Mouse (Mus musculus): Measurements from ENCODE around the gene Cox17. TPM values are rescaled to one million over a fixed set of nuclear protein-coding genes. Genes with fewer than 3 reads are reported as not detected.

Cox17 gene
- polyA plus RNA-seq, 1 experiment from 2014 or later: 97.1 TPM

DNA sequence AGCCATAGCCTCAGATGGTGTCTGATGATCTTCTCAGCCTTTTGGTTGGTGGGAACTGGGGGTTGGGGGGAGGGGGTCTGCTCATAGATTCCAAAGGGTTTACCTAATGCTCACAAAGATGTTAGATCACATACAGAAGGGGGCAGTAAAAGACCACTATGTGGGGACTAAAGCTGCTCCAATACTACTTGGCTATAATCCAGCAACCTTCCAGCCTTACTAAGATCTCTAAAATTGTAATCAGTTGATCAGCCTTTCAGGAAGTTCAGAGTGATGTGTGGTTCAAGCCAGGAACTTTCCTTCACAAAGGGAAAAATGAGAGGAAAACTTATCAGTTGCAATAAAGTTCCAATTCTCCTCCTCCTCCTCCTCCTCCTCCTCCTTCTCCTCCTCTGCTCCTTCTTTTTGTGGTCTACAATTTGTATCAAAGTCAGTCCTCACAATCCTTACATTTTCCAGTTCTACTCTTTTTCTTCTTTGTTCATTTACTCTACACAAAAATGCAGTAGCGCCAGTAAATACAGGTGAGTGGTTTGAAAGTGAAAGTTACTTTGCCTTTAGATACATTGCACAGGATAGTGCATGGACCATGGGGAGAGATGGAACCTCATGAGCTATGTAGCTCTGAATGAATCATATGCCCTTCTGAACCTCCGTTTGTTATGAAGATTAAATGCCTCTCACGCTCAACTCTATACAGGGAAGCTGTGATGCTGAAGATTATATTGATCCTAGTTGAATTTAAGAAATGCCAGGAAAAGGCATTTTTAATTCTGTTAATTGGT, 1.7 kb upstream of the Cox17 start:
- Histone ChIP-seq H3K9me3 (ENCODE audit: control insufficient read depth, low read length) (no peaks in the 10 kb centered on the region), H3K9ac (no peak overlapping the region), H3K4me3 (replicated peaks; ENCODE audit: low read length) (no peak overlapping the region), H3K27me3 (ENCODE audit: control insufficient read depth, insufficient read depth, low read length) (no peaks in the 10 kb centered on the region), H3K36me3 (replicated peaks; ENCODE audit: control insufficient read depth, insufficient read depth) (peaks cover 9% of the 10 kb centered on the region), H3K4me2 (replicated peaks) (no peak overlapping the region), H3K4me1 (replicated peaks; ENCODE audit: control insufficient read depth, insufficient read depth, low read length) (peaks cover 5% of the 10 kb centered on the region), H3K27ac (no peak overlapping the region)
- WGBS: 81% methylated on average over 3 of the region's 3 CpGs
- ATAC-seq (ENCODE audit: low FRiP score) (no peak), DNase-seq (ENCODE audit: low spot score) (peak; percentile 81)

DNA sequence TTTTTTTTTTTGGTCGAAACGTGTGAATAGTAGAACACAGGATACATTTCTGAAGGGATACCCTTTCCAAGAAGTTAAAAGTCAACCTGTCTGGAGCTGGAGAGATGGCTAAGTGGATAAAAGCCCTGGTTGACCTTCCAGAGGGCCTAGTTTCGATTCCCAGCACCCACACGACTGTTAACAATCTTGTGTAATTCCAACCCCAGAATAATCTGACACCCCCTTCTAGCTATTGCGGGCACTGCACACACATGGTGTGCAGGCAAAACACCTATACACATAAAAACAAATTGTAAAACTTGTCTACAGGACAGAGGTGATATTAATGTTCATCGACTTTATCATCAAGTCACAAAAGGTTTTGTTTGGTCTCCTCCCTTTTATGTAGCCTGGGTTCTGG, 797 bp downstream of the Cox17 start:
- H3K9me3 ChIP-seq (ENCODE audit: control insufficient read depth, low read length): no peaks in the 10 kb centered on the region
- peaks cover 5% of the 10 kb centered on the region for H3K4me1 ChIP-seq (replicated peaks; ENCODE audit: control insufficient read depth, insufficient read depth, low read length)
- peak overlapping the region; percentile 74 for H3K4me3 ChIP-seq (replicated peaks; ENCODE audit: low read length)
- peak overlapping the region; percentile 80 for H3K9ac ChIP-seq
- no peak for DNase-seq (ENCODE audit: low spot score)
- H3K4me2 ChIP-seq (replicated peaks): peak overlapping the region; percentile 71
- WGBS: 63% methylated on average over 6 of the region's 6 CpGs
- peaks cover 27% of the 10 kb centered on the region for H3K36me3 ChIP-seq (replicated peaks; ENCODE audit: control insufficient read depth, insufficient read depth)
- ATAC-seq (ENCODE audit: low FRiP score): no peak
- no peak overlapping the region for H3K27ac ChIP-seq
- no peaks in the 10 kb centered on the region for H3K27me3 ChIP-seq (ENCODE audit: control insufficient read depth, insufficient read depth, low read length)

DNA sequence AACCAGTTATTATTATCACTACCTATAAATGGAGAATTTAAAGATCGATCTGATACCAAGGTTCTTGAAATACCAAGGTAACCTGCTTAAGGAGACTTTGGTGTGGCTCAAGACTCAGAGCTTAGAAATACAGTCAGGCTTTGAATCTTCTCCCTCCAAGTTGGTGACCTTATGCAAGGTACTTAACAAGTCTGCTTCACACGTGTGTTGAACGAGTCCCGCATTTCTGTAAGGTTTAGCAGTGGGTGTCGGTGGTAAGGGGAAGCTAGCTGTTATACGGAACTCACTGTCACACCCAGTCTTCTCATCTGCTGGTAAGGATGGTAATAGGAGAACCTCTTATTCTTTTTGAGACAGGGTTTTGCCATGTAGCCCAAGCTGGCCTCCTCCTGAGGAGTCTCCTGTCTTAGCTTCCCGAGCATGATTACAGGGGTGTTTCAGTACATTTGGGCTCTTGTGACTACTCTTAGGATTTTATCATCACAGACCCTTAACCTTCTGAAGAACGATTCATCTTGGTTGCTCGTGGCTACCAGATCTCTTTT, 1.5 kb downstream of the Cox17 start:
- ATAC-seq (ENCODE audit: low FRiP score) (no peak), DNase-seq (ENCODE audit: low spot score) (no peak)
- Histone ChIP-seq H3K4me3 (replicated peaks; ENCODE audit: low read length) (no peak overlapping the region), H3K4me1 (replicated peaks; ENCODE audit: control insufficient read depth, insufficient read depth, low read length) (peaks cover 5% of the 10 kb centered on the region), H3K27me3 (ENCODE audit: control insufficient read depth, insufficient read depth, low read length) (no peaks in the 10 kb centered on the region), H3K36me3 (replicated peaks; ENCODE audit: control insufficient read depth, insufficient read depth) (peaks cover 30% of the 10 kb centered on the region), H3K9ac (no peak overlapping the region), H3K9me3 (ENCODE audit: control insufficient read depth, low read length) (no peaks in the 10 kb centered on the region), H3K4me2 (replicated peaks) (no peak overlapping the region), H3K27ac (no peak overlapping the region)
- WGBS: 91% methylated on average over 9 of the region's 9 CpGs

DNA sequence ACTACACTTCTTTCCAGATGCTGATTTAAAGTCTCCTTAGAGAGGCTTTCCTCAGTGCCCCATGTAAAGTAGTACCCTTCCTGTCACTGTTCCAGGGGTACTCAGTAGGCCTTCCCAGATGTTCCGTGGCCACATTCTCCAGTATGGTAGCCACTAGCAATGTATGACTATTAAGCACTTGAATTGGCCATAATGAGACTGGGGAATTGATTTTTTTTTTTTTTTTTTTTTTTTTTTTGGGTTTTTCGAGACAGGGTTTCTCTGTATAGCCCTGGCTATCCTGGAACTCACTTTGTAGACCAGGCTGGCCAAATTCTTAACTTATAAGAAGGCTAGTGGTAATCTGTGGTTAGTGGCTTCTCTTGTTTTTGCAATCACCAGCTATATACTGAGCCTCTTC, 3.1 kb downstream of the Cox17 start:
- peaks cover 40% of the 10 kb centered on the region for H3K36me3 ChIP-seq (replicated peaks; ENCODE audit: control insufficient read depth, insufficient read depth)
- no peaks in the 10 kb centered on the region for H3K27me3 ChIP-seq (ENCODE audit: control insufficient read depth, insufficient read depth, low read length)
- WGBS: 96% methylated on average over 2 of the region's 2 CpGs
- no peak overlapping the region for H3K4me3 ChIP-seq (replicated peaks; ENCODE audit: low read length)
- H3K9me3 ChIP-seq (ENCODE audit: control insufficient read depth, low read length): no peaks in the 10 kb centered on the region
- ATAC-seq (ENCODE audit: low FRiP score) (no peak), DNase-seq (ENCODE audit: low spot score) (no peak)
- H3K4me2 ChIP-seq (replicated peaks): no peak overlapping the region
- H3K4me1 ChIP-seq (replicated peaks; ENCODE audit: control insufficient read depth, insufficient read depth, low read length): peaks cover 5% of the 10 kb centered on the region
- no peak overlapping the region for H3K27ac ChIP-seq
- H3K9ac ChIP-seq: no peak overlapping the region

DNA sequence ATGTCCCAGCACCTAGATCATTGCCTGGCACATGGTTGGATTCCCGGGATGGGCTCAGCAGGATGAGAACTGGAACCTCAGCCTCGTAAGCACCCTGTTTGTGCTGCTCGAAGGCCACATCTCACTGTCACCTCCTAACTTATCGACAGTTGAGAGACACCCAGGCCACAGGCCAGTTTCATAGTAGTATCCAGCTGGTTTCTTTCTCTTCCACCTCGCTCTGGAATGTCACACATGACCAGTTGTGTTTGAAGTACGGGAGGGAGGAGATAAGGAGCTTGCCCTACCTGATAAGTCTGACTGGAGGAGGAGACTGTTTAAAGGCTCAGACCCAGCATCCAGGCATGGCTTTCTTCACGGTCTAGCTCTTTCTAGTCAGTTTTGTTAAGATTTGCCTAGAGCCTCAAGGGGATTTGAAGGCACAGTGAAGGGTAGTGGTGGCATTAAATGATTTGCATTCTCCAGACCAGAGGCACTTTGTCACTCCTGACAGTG, 3.6 kb downstream of the Cox17 start:
- no peaks in the 10 kb centered on the region for H3K27me3 ChIP-seq (ENCODE audit: control insufficient read depth, insufficient read depth, low read length)
- H3K27ac ChIP-seq: no peak overlapping the region
- 93% methylated on average over 7 of the region's 7 CpGs for WGBS
- H3K9me3 ChIP-seq (ENCODE audit: control insufficient read depth, low read length): no peaks in the 10 kb centered on the region
- DNase-seq (ENCODE audit: low spot score): no peak
- peaks cover 5% of the 10 kb centered on the region for H3K4me1 ChIP-seq (replicated peaks; ENCODE audit: control insufficient read depth, insufficient read depth, low read length)
- no peak overlapping the region for H3K9ac ChIP-seq
- H3K4me3 ChIP-seq (replicated peaks; ENCODE audit: low read length): no peak overlapping the region
- peaks cover 40% of the 10 kb centered on the region for H3K36me3 ChIP-seq (replicated peaks; ENCODE audit: control insufficient read depth, insufficient read depth)
- no peak overlapping the region for H3K4me2 ChIP-seq (replicated peaks)
- ATAC-seq (ENCODE audit: low FRiP score): no peak

DNA sequence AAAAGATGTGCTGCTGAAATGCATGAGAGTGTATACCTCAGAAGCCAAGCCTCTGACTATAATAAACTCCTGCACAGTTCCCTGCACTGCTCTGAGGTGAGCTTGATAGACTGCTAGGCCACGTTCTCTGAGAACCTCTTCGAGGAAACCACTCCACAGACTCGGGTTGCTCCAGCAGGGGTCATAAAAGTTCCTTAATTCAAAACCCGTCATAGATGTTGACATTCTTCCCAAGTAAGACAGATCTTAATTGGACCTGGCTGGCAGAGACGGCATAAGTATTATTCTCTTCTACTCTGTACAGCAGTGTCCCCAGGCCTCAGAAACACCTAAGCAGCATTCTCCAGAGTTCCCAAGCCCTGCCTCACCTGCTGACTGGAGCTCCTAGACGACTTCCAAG, 4.1 kb downstream of the Cox17 start:
- Histone ChIP-seq H3K4me3 (replicated peaks; ENCODE audit: low read length) (no peak overlapping the region), H3K9ac (no peak overlapping the region), H3K9me3 (ENCODE audit: control insufficient read depth, low read length) (no peaks in the 10 kb centered on the region), H3K36me3 (replicated peaks; ENCODE audit: control insufficient read depth, insufficient read depth) (peaks cover 40% of the 10 kb centered on the region), H3K4me2 (replicated peaks) (no peak overlapping the region), H3K27me3 (ENCODE audit: control insufficient read depth, insufficient read depth, low read length) (no peaks in the 10 kb centered on the region), H3K4me1 (replicated peaks; ENCODE audit: control insufficient read depth, insufficient read depth, low read length) (peaks cover 5% of the 10 kb centered on the region), H3K27ac (no peak overlapping the region)
- no peak for ATAC-seq (ENCODE audit: low FRiP score)
- no peak for DNase-seq (ENCODE audit: low spot score)
- WGBS: 90% methylated on average over 6 of the region's 6 CpGs

DNA sequence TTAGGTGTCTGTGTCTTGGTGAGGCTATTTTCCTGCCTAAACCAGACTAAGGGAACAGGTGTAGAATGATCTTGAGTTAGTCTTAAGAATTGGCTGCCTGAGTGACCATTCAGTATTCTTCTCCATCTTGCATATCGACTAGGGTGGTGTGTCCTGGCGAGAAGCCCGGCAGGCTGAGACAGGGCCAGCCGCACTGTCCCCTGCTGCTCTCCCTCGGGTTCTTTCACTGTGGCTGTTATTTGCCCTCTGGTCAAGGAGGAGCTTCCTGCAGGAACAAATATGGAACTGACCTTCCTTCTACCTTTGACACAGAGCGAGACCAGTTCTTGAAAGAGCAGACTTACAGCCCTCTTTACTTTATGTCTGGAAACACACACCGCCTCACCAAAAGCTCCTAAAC, 5.2 kb downstream of the Cox17 start:
- peaks cover 46% of the 10 kb centered on the region for H3K36me3 ChIP-seq (replicated peaks; ENCODE audit: control insufficient read depth, insufficient read depth)
- no peak for ATAC-seq (ENCODE audit: low FRiP score)
- no peaks in the 10 kb centered on the region for H3K9me3 ChIP-seq (ENCODE audit: control insufficient read depth, low read length)
- H3K9ac ChIP-seq: no peak overlapping the region
- H3K4me1 ChIP-seq (replicated peaks; ENCODE audit: control insufficient read depth, insufficient read depth, low read length): peaks cover 5% of the 10 kb centered on the region
- no peak overlapping the region for H3K4me2 ChIP-seq (replicated peaks)
- H3K27me3 ChIP-seq (ENCODE audit: control insufficient read depth, insufficient read depth, low read length): no peaks in the 10 kb centered on the region
- WGBS: 83% methylated on average over 7 of the region's 7 CpGs
- no peak overlapping the region for H3K4me3 ChIP-seq (replicated peaks; ENCODE audit: low read length)
- no peak overlapping the region for H3K27ac ChIP-seq
- DNase-seq (ENCODE audit: low spot score): no peak

DNA sequence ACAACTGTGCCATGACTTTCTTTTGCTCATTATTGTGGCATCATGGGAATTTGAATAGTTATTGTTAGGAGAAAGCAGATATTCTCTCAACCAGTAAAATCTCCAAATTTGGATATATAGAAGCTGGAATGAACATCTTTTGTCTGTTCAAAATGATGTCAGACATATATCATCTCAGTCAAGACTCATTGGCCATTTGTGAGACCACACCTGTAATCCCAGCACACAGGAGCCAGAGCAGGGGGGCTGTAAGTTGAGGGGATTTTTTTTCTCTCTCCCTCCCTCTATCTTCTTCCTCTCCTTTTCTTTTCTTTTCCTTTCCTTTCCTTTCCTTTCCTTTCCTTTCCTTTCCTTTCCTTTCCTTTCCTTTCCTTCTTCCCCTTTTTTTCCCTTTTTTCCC, 6.1 kb downstream of the Cox17 start:
- H3K4me1 ChIP-seq (replicated peaks; ENCODE audit: control insufficient read depth, insufficient read depth, low read length): peaks cover under 1% of the 10 kb centered on the region
- no peaks in the 10 kb centered on the region for H3K27me3 ChIP-seq (ENCODE audit: control insufficient read depth, insufficient read depth, low read length)
- H3K9me3 ChIP-seq (ENCODE audit: control insufficient read depth, low read length): no peaks in the 10 kb centered on the region
- H3K27ac ChIP-seq: no peak overlapping the region
- peaks cover 46% of the 10 kb centered on the region for H3K36me3 ChIP-seq (replicated peaks; ENCODE audit: control insufficient read depth, insufficient read depth)
- no peak overlapping the region for H3K9ac ChIP-seq
- no peak overlapping the region for H3K4me3 ChIP-seq (replicated peaks; ENCODE audit: low read length)
- DNase-seq (ENCODE audit: low spot score) (no peak), ATAC-seq (ENCODE audit: low FRiP score) (no peak)
- H3K4me2 ChIP-seq (replicated peaks): no peak overlapping the region

DNA sequence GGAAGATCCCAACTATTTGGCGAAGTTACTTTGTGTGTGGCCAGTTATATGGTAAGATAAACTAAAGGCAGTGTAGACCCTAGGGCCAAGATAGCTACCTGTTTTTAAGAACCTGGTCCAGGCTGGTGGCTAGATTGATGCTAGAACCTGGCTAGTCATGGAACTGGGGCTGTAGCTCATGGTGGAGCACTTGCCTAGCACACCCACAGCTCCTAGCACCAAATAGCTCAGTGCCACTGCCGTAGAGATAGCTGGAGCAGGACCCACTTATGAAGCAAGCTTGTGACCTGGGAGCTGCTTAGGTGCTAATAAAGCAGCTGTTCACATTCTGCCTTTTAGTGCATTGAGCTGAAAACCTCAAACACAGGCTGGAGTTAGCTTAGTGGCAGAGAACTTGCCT, 6.9 kb downstream of the Cox17 start:
- H3K36me3 ChIP-seq (replicated peaks; ENCODE audit: control insufficient read depth, insufficient read depth): peaks cover 46% of the 10 kb centered on the region
- H3K9me3 ChIP-seq (ENCODE audit: control insufficient read depth, low read length): no peaks in the 10 kb centered on the region
- no peak overlapping the region for H3K9ac ChIP-seq
- no peaks in the 10 kb centered on the region for H3K4me1 ChIP-seq (replicated peaks; ENCODE audit: control insufficient read depth, insufficient read depth, low read length)
- no peak overlapping the region for H3K4me3 ChIP-seq (replicated peaks; ENCODE audit: low read length)
- ATAC-seq (ENCODE audit: low FRiP score): no peak
- DNase-seq (ENCODE audit: low spot score): no peak
- H3K27me3 ChIP-seq (ENCODE audit: control insufficient read depth, insufficient read depth, low read length): no peaks in the 10 kb centered on the region
- WGBS: 92% methylated on average over 2 of the region's 2 CpGs
- no peak overlapping the region for H3K27ac ChIP-seq
- H3K4me2 ChIP-seq (replicated peaks): no peak overlapping the region
